Mouse (Mus musculus) heart, adult 8-10 months (tissue): ENCODE results near the gene Tbc1d16. TPM values are rescaled to one million over a fixed set of nuclear protein-coding genes. Genes with fewer than 3 reads are reported as not detected.
"Not testable (repeated sequence)": the region's sequence is repeated elsewhere in the genome, so short reads cannot be mapped to it uniquely, and the experiment has no call there.

Experiments
- DNase-seq: peaks from one replicate; pipeline ENCODE4 v3.0.0; 2022; ENCODE audit warnings: low spot score
- total RNA-seq, 4 experiments: library from RNA; stranded (reverse); gene quantifications; 2 replicates each; pipeline ENCODE4 v1.2.4; 2022

Gene Tbc1d16
- total RNA-seq: 10 to 100 TPM; 60.3 to 72.2 (median 64.4) TPM

GRCm38 (mm10) chr11:119228091-119228781 is at the start of gene Tbc1d16, which contains the start of gene Ccdc40:
Gene Tbc1d16 (minus strand): TSS chr11:119228499.
Gene Ccdc40 (plus strand): TSS chr11:119228572.
- DNase-seq: peak; percentile 67

GRCm38 (mm10) chr11:119273186-119273930 is 45.1 kb upstream of the Tbc1d16 start:
- no peak for DNase-seq

GRCm38 (mm10) chr11:119272492-119272891 is 44.2 kb upstream of the Tbc1d16 start:
- DNase-seq: not testable (repeated sequence)

- DNase-seq: no peak
Measured at GRCm38 (mm10) chr11:119268557-119269195, 40.4 kb upstream of the Tbc1d16 start.

GRCm38 (mm10) chr11:119267768-119268556 is 39.7 kb upstream of the Tbc1d16 start, which contains the start of gene Gaa:
Gene Gaa (plus strand): TSS chr11:119267887.
- DNase-seq: peak; percentile 92

GRCm38 (mm10) chr11:119267241-119267674 is 39.0 kb upstream of the Tbc1d16 start:
- DNase-seq: peak; percentile 30

- DNase-seq: no peak
Measured at GRCm38 (mm10) chr11:119265811-119266210, 37.5 kb upstream of the Tbc1d16 start.

- DNase-seq: no peak
Measured at GRCm38 (mm10) chr11:119264413-119264812, 36.1 kb upstream of the Tbc1d16 start.

- no peak for DNase-seq
Measured at GRCm38 (mm10) chr11:119259977-119260376, 31.7 kb upstream of the Tbc1d16 start.

- DNase-seq: peak; percentile 73
Measured at GRCm38 (mm10) chr11:119258572-119259322, 30.4 kb upstream of the Tbc1d16 start.

GRCm38 (mm10) chr11:119258216-119258571 is 29.9 kb upstream of the Tbc1d16 start:
- DNase-seq: no peak

GRCm38 (mm10) chr11:119256557-119256956 is 28.3 kb upstream of the Tbc1d16 start:
- not testable (repeated sequence) for DNase-seq

GRCm38 (mm10) chr11:119252854-119253541 is 24.7 kb upstream of the Tbc1d16 start:
- no peak for DNase-seq

- DNase-seq: no peak
Measured at GRCm38 (mm10) chr11:119250998-119251397, 22.7 kb upstream of the Tbc1d16 start.

GRCm38 (mm10) chr11:119249011-119249410 is 20.7 kb upstream of the Tbc1d16 start:
- peak; percentile 72 for DNase-seq

- DNase-seq: not testable (repeated sequence)
Measured at GRCm38 (mm10) chr11:119245543-119245942, 17.2 kb upstream of the Tbc1d16 start.

GRCm38 (mm10) chr11:119239480-119239879 is 11.2 kb upstream of the Tbc1d16 start:
- DNase-seq: no peak

- DNase-seq: peak; percentile 42
Measured at GRCm38 (mm10) chr11:119238305-119238721, 10.0 kb upstream of the Tbc1d16 start.

- no peak for DNase-seq
Measured at GRCm38 (mm10) chr11:119237568-119238304, 9.4 kb upstream of the Tbc1d16 start.
